Mouse (Mus musculus) G1E (cell line): ENCODE data around the gene Rap1b. TPM values are rescaled to one million over a fixed set of nuclear protein-coding genes. Genes with fewer than 3 reads are reported as not detected.

Source experiments
- ATAC-seq: 2 replicates; pipeline ENCODE4 v1.8.0; 2016; ENCODE audit warnings: mild to moderate bottlenecking; ENCODE audit not compliant: insufficient number of reproducible peaks, poor library complexity, low FRiP score, severe bottlenecking; ENCODE audit errors: extremely low read depth
- DNase-seq: peaks from one replicate; pipeline ENCODE4 v3.0.0; 2012; ENCODE audit warnings: low spot score
- H3K27me3 ChIP-seq: 2 replicates; pipeline ENCODE4 v1.6.1; 2012; ENCODE audit warnings: mild to moderate bottlenecking, low read length, inconsistent platforms; ENCODE audit not compliant: insufficient read depth
- H3K36me3 ChIP-seq: replicated peaks from 2 replicates; pipeline ENCODE3; 2012; ENCODE audit warnings: mild to moderate bottlenecking, inconsistent platforms
- H3K4me1 ChIP-seq: 2 replicates; pipeline ENCODE4 v1.6.1; 2012; ENCODE audit warnings: low read depth, low read length, inconsistent platforms, mixed read lengths; ENCODE audit not compliant: insufficient read depth
- H3K4me3 ChIP-seq: 2 replicates; pipeline ENCODE4 v1.5.1; 2012; ENCODE audit warnings: low read depth, mild to moderate bottlenecking, inconsistent platforms, low read length, moderate library complexity, mixed read lengths
- H3K9me3 ChIP-seq: replicated peaks from 2 replicates; pipeline ENCODE4 v1.6.1; 2012; ENCODE audit warnings: inconsistent platforms
- CTCF ChIP-seq: IDR thresholded peaks from 2 replicates; pipeline ENCODE4 v1.5.1; 2012; ENCODE audit warnings: low read depth, low read length, inconsistent platforms, mixed read lengths
- GATA1 ChIP-seq: IDR thresholded peaks from 2 replicates; pipeline ENCODE4 v1.6.1; 2012; ENCODE audit warnings: borderline replicate concordance, low read length, inconsistent platforms, mixed read lengths
- GATA2 ChIP-seq: IDR thresholded peaks from 2 replicates; pipeline ENCODE4 v1.6.1; 2012; ENCODE audit warnings: low read depth, low read length, inconsistent platforms, borderline replicate concordance
- POLR2AphosphoS5 ChIP-seq: IDR thresholded peaks from 2 replicates; pipeline ENCODE4 v1.6.1; 2012; ENCODE audit warnings: low read depth, low read length, inconsistent platforms; ENCODE audit not compliant: insufficient replicate concordance
- TAL1 ChIP-seq: conservative IDR thresholded peaks from 2 replicates; pipeline ENCODE4 v1.6.1; 2012; ENCODE audit warnings: low read depth, low read length, inconsistent platforms, mixed read lengths
- polyA plus RNA-seq: library from polyadenylated mRNA; stranded (reverse); fragments of >175 nt; gene quantifications from 2 replicates; pipeline ENCODE4 v1.2.3, GENCODE M21; 2012
- total RNA-seq, 2 experiments: library from RNA; stranded (forward) in 1 of 2; stranded (reverse) in 1 of 2; fragments of 200-1000 nt in 1 of 2; fragments of >200 nt in 1 of 2; fragmentation: Nextera tagmentation in 1 of 2; gene quantifications; 2 replicates each; pipeline ENCODE4 v1.2.3; 2014 to 2017

Gene Rap1b
- total and polyA plus RNA-seq, 3 experiments = 23.4 to 121 (median 73.1) TPM

GRCm38 (mm10) chr10:117885358-117885757 lies 39.5 kb upstream of the Rap1b start:
- no peak overlapping the region for H3K4me3 ChIP-seq

GRCm38 (mm10) chr10:117884760-117885159 lies 38.9 kb upstream of the Rap1b start:
- TF ChIP-seq GATA2 (no peak), TAL1 (no peak), CTCF (no peak), POLR2AphosphoS5 (no peak), GATA1 (no peak)
- ATAC-seq (no peak), DNase-seq (no peak)
- Histone ChIP-seq H3K4me3 (no peak overlapping the region), H3K27me3 (no peaks in the 10 kb centered on the region; the same call in 1 of the 2 replicates), H3K36me3 (no peaks in the 10 kb centered on the region), H3K9me3 (no peaks in the 10 kb centered on the region), H3K4me1 (no peaks in the 10 kb centered on the region)

More at GRCm38 (mm10) chr10:117885358-117885757, 39.5 kb upstream of the Rap1b start:
- DNase-seq = no peak
- no peaks in the 10 kb centered on the region; the same call in 1 of the 2 replicates for H3K27me3 ChIP-seq
- no peaks in the 10 kb centered on the region for H3K9me3 ChIP-seq
- H3K4me1 ChIP-seq = no peaks in the 10 kb centered on the region
- no peaks in the 10 kb centered on the region for H3K36me3 ChIP-seq
- no peak for ATAC-seq
- no peak for TF ChIP-seq POLR2AphosphoS5
- no peak for TF ChIP-seq GATA1
- TF ChIP-seq CTCF = no peak
- no peak for TF ChIP-seq TAL1
- no peak for TF ChIP-seq GATA2

GRCm38 (mm10) chr10:117883438-117883837 lies 37.6 kb upstream of the Rap1b start:
- DNase-seq = no peak
- Histone ChIP-seq H3K4me1 (no peaks in the 10 kb centered on the region), H3K27me3 (no peaks in the 10 kb centered on the region), H3K9me3 (no peaks in the 10 kb centered on the region), H3K4me3 (no peak overlapping the region), H3K36me3 (no peaks in the 10 kb centered on the region)
- no peak for ATAC-seq
- TF ChIP-seq GATA1 (no peak), TAL1 (no peak), POLR2AphosphoS5 (no peak), GATA2 (no peak), CTCF (no peak)

- H3K9me3 ChIP-seq = no peaks in the 10 kb centered on the region
- TF ChIP-seq GATA1 (no peak), TAL1 (no peak), POLR2AphosphoS5 (no peak), GATA2 (no peak), CTCF (no peak)
- DNase-seq = no peak
- no peak overlapping the region for H3K4me3 ChIP-seq
- H3K27me3 ChIP-seq = no peaks in the 10 kb centered on the region
- ATAC-seq = no peak
- no peaks in the 10 kb centered on the region for H3K36me3 ChIP-seq
- no peaks in the 10 kb centered on the region for H3K4me1 ChIP-seq
These were observed 32.8 kb upstream of the Rap1b start for GRCm38 (mm10) chr10:117878628-117879027.

- Histone ChIP-seq H3K36me3 (no peaks in the 10 kb centered on the region), H3K9me3 (no peaks in the 10 kb centered on the region), H3K4me3 (no peak overlapping the region), H3K27me3 (no peaks in the 10 kb centered on the region), H3K4me1 (no peaks in the 10 kb centered on the region)
- DNase-seq = no peak
- no peak for TF ChIP-seq GATA2
- TF ChIP-seq CTCF = no peak
- TF ChIP-seq TAL1 = no peak
- no peak for TF ChIP-seq POLR2AphosphoS5
- TF ChIP-seq GATA1 = no peak
- ATAC-seq = no peak
These were observed 31.0 kb upstream of the Rap1b start for GRCm38 (mm10) chr10:117876801-117877200.

- ATAC-seq (no peak), DNase-seq (no peak)
- Histone ChIP-seq H3K27me3 (no peaks in the 10 kb centered on the region), H3K4me1 (no peaks in the 10 kb centered on the region), H3K4me3 (no peak overlapping the region), H3K9me3 (no peaks in the 10 kb centered on the region), H3K36me3 (no peaks in the 10 kb centered on the region)
- no peak for TF ChIP-seq TAL1
- no peak for TF ChIP-seq CTCF
- TF ChIP-seq GATA1 = no peak
- TF ChIP-seq GATA2 = no peak
- no peak for TF ChIP-seq POLR2AphosphoS5
These were observed 30.6 kb upstream of the Rap1b start for GRCm38 (mm10) chr10:117876400-117876799.
